Mouse (Mus musculus) limb, embryonic 10.5 days (tissue): ENCODE results near the gene F7. TPM values are rescaled to one million over a fixed set of nuclear protein-coding genes. Genes with fewer than 3 reads are reported as not detected.

Experiments
- DNase-seq: peaks from one replicate; pipeline ENCODE4 v3.0.0-alpha.2; 2017; ENCODE audit warnings: low spot score
- H3K27ac ChIP-seq: fragments of 300-500 bp; sonication (generic); 2 replicates; pipeline ENCODE4 v1.5.1; 2016; ENCODE audit warnings: mild to moderate bottlenecking
- H3K27me3 ChIP-seq: fragments of 300-500 bp; sonication (generic); 2 replicates; pipeline ENCODE4 v1.6.1; 2016; ENCODE audit warnings: low read depth, mild to moderate bottlenecking; ENCODE audit not compliant: poor library complexity, severe bottlenecking
- H3K36me3 ChIP-seq: fragments of 300-500 bp; sonication (generic); 2 replicates; pipeline ENCODE4 v1.6.1; 2016; ENCODE audit warnings: mild to moderate bottlenecking, moderate library complexity
- H3K4me1 ChIP-seq: fragments of 300-500 bp; sonication (generic); 2 replicates; pipeline ENCODE4 v1.6.1; 2016
- H3K4me3 ChIP-seq: fragments of 300-500 bp; sonication (generic); 2 replicates; pipeline ENCODE4 v1.5.1; 2016; ENCODE audit warnings: mild to moderate bottlenecking, moderate library complexity
- H3K9me3 ChIP-seq: fragments of 300-500 bp; sonication (generic); replicated peaks from 2 replicates; pipeline ENCODE4 v1.6.1; 2016; ENCODE audit warnings: mild to moderate bottlenecking
- WGBS: fragments of 180-500 bp; shearing (Covaris S2); methylation state at CpG from one replicate; pipeline ENCODE4 v1.1.7; 2016; 5-methylcytosine and 5-hydroxymethylcytosine counted together
- polyA plus RNA-seq: library from polyadenylated mRNA; unstranded; fragments of >200 nt; fragmentation: Nextera tagmentation; extraction: Ambion mirVana; gene quantifications from 2 replicates; pipeline ENCODE4 v1.2.1, GENCODE M21; 2016

F7 gene
- polyA plus RNA-seq, 1 experiment from 2014 or later, result not detected

GRCm38 (mm10) chr8:12994468-12994867 lies 31.4 kb upstream of the F7 start:
- Histone ChIP-seq H3K4me3 (no peak overlapping the region), H3K9me3 (no peaks in the 10 kb centered on the region), H3K36me3 (peaks cover under 1% of the 10 kb centered on the region; the same call in 1 of the 2 replicates), H3K27ac (no peak overlapping the region), H3K27me3 (no peaks in the 10 kb centered on the region), H3K4me1 (peaks cover 28% of the 10 kb centered on the region)
- DNase-seq, result no peak
- WGBS, result 75% methylated on average over 5 of the region's 5 CpGs

- peaks cover 28% of the 10 kb centered on the region for H3K4me1 ChIP-seq
- no peaks in the 10 kb centered on the region for H3K9me3 ChIP-seq
- peaks cover 5% of the 10 kb centered on the region for H3K36me3 ChIP-seq
- H3K4me3 ChIP-seq, result no peak overlapping the region
- H3K27me3 ChIP-seq, result no peaks in the 10 kb centered on the region
- WGBS, result 86% methylated on average over 5 of the region's 5 CpGs
- H3K27ac ChIP-seq, result no peak overlapping the region
- DNase-seq, result no peak
Observed at GRCm38 (mm10) chr8:12995481-12995880, 30.4 kb upstream of the F7 start.

- Histone ChIP-seq H3K27ac (peak overlapping the region; percentile 71), H3K4me3 (no peak overlapping the region), H3K4me1 (peaks cover 28% of the 10 kb centered on the region), H3K36me3 (peaks cover 17% of the 10 kb centered on the region), H3K27me3 (no peaks in the 10 kb centered on the region), H3K9me3 (no peaks in the 10 kb centered on the region)
- peak; percentile 35 for DNase-seq
- WGBS, result 25% methylated on average over 8 of the region's 8 CpGs
Observed at GRCm38 (mm10) chr8:12996831-12997275, 29.0 kb upstream of the F7 start.

- Histone ChIP-seq H3K36me3 (peaks cover 24% of the 10 kb centered on the region), H3K9me3 (no peaks in the 10 kb centered on the region), H3K27ac (no peak overlapping the region), H3K27me3 (no peaks in the 10 kb centered on the region), H3K4me1 (peaks cover 19% of the 10 kb centered on the region), H3K4me3 (no peak overlapping the region)
- no peak for DNase-seq
- WGBS, result 78% methylated on average over 7 of the region's 8 CpGs
Observed at GRCm38 (mm10) chr8:12998331-12998730, 27.5 kb upstream of the F7 start.

GRCm38 (mm10) chr8:12999793-13000192 lies 26.0 kb upstream of the F7 start:
- peaks cover 19% of the 10 kb centered on the region for H3K4me1 ChIP-seq
- H3K27ac ChIP-seq, result no peak overlapping the region
- peaks cover 31% of the 10 kb centered on the region for H3K36me3 ChIP-seq
- 87% methylated on average over 9 of the region's 9 CpGs for WGBS
- no peaks in the 10 kb centered on the region for H3K9me3 ChIP-seq
- no peak for DNase-seq
- H3K4me3 ChIP-seq, result no peak overlapping the region
- no peaks in the 10 kb centered on the region for H3K27me3 ChIP-seq

- no peak for DNase-seq
- no peak overlapping the region for H3K4me3 ChIP-seq
- H3K36me3 ChIP-seq, result peaks cover 28% of the 10 kb centered on the region
- H3K27ac ChIP-seq, result no peak overlapping the region
- no peaks in the 10 kb centered on the region for H3K27me3 ChIP-seq
- WGBS, result 56% methylated on average over 4 of the region's 4 CpGs
- no peaks in the 10 kb centered on the region for H3K9me3 ChIP-seq
- H3K4me1 ChIP-seq, result 0 out of 2 replicates have a peak, but pooled peaks cover 4% of the 10 kb centered on the region
Observed at GRCm38 (mm10) chr8:13007458-13007857, 18.4 kb upstream of the F7 start.

GRCm38 (mm10) chr8:13010313-13010712 lies 15.5 kb upstream of the F7 start:
- H3K36me3 ChIP-seq, result peaks cover 31% of the 10 kb centered on the region
- H3K9me3 ChIP-seq, result no peaks in the 10 kb centered on the region
- H3K27me3 ChIP-seq, result no peaks in the 10 kb centered on the region
- H3K27ac ChIP-seq, result no peak overlapping the region
- WGBS, result 62% methylated on average over 4 of the region's 4 CpGs
- H3K4me3 ChIP-seq, result no peak overlapping the region
- no peak for DNase-seq
- 0 out of 2 replicates have a peak, but pooled peaks cover 4% of the 10 kb centered on the region for H3K4me1 ChIP-seq

- H3K4me1 ChIP-seq, result no peaks in the 10 kb centered on the region
- WGBS, result 60% methylated on average over 4 of the region's 4 CpGs
- no peaks in the 10 kb centered on the region for H3K9me3 ChIP-seq
- DNase-seq, result no peak
- H3K27ac ChIP-seq, result no peak overlapping the region
- no peak overlapping the region for H3K4me3 ChIP-seq
- H3K27me3 ChIP-seq, result no peaks in the 10 kb centered on the region
- 0 out of 2 replicates have a peak, but pooled peaks cover 3% of the 10 kb centered on the region for H3K36me3 ChIP-seq
Observed at GRCm38 (mm10) chr8:13019560-13019959, 6.3 kb upstream of the F7 start.

- H3K27ac ChIP-seq, result no peak overlapping the region
- H3K36me3 ChIP-seq, result no peaks in the 10 kb centered on the region
- no peaks in the 10 kb centered on the region for H3K27me3 ChIP-seq
- no peak for DNase-seq
- WGBS, result 92% methylated on average over 8 of the region's 8 CpGs
- no peaks in the 10 kb centered on the region for H3K9me3 ChIP-seq
- peaks cover 10% of the 10 kb centered on the region for H3K4me1 ChIP-seq
- H3K4me3 ChIP-seq, result no peak overlapping the region
Observed at GRCm38 (mm10) chr8:13021830-13022229, 4.0 kb upstream of the F7 start.

GRCm38 (mm10) chr8:13027615-13028014 lies 1.8 kb downstream of the F7 start:
- no peaks in the 10 kb centered on the region for H3K9me3 ChIP-seq
- 85% methylated on average over 5 of the region's 5 CpGs for WGBS
- H3K27me3 ChIP-seq, result no peaks in the 10 kb centered on the region
- no peak overlapping the region for H3K4me3 ChIP-seq
- no peak for DNase-seq
- H3K4me1 ChIP-seq, result peaks cover 15% of the 10 kb centered on the region
- H3K36me3 ChIP-seq, result no peaks in the 10 kb centered on the region
- H3K27ac ChIP-seq, result no peak overlapping the region

GRCm38 (mm10) chr8:13028482-13028881 lies 2.6 kb downstream of the F7 start:
- no peaks in the 10 kb centered on the region for H3K27me3 ChIP-seq

GRCm38 (mm10) chr8:13036346-13036812 lies 10.5 kb downstream of the F7 start:
- Histone ChIP-seq H3K36me3 (no peaks in the 10 kb centered on the region), H3K4me1 (peaks cover 14% of the 10 kb centered on the region), H3K27ac (0 out of 2 replicates have a peak overlapping the region, but pooled peaks have one; percentile 14), H3K4me3 (no peak overlapping the region), H3K27me3 (no peaks in the 10 kb centered on the region), H3K9me3 (no peaks in the 10 kb centered on the region)
- DNase-seq, result no peak
- 95% methylated on average over 10 of the region's 10 CpGs for WGBS

More at GRCm38 (mm10) chr8:13028482-13028881, 2.6 kb downstream of the F7 start:
- no peak overlapping the region for H3K27ac ChIP-seq
- no peaks in the 10 kb centered on the region for H3K36me3 ChIP-seq
- WGBS, result 72% methylated on average over 5 of the region's 5 CpGs
- H3K4me3 ChIP-seq, result no peak overlapping the region
- peaks cover 15% of the 10 kb centered on the region for H3K4me1 ChIP-seq
- no peak for DNase-seq
- H3K9me3 ChIP-seq, result no peaks in the 10 kb centered on the region

GRCm38 (mm10) chr8:13037015-13037414 lies 11.2 kb downstream of the F7 start, which contains the start of gene F10:
Gene F10 (plus strand): TSS chr8:13037308.
- H3K4me1 ChIP-seq, result peaks cover 14% of the 10 kb centered on the region
- H3K27me3 ChIP-seq, result no peaks in the 10 kb centered on the region
- no peak for DNase-seq
- no peak within 1 kb of the TSS for H3K4me3 ChIP-seq
- WGBS, result 74% methylated on average over 7 of the region's 7 CpGs
- no peaks in the 10 kb centered on the region for H3K36me3 ChIP-seq
- H3K9me3 ChIP-seq, result no peaks in the 10 kb centered on the region
- H3K27ac ChIP-seq, result peak within 1 kb of the TSS; percentile 38; the same call in 1 of the 2 replicates

- DNase-seq, result no peak
- 59% methylated on average over 5 of the region's 5 CpGs for WGBS
- H3K36me3 ChIP-seq, result no peaks in the 10 kb centered on the region
Observed at GRCm38 (mm10) chr8:13037569-13037968, 11.7 kb downstream of the F7 start.

More at GRCm38 (mm10) chr8:13037569-13037968, 11.7 kb downstream of the F7 start:
- no peak overlapping the region for H3K4me3 ChIP-seq
- H3K27me3 ChIP-seq, result no peaks in the 10 kb centered on the region
- H3K27ac ChIP-seq, result peak overlapping the region; percentile 8; the same call in 1 of the 2 replicates
- H3K9me3 ChIP-seq, result no peaks in the 10 kb centered on the region
- H3K4me1 ChIP-seq, result peaks cover 14% of the 10 kb centered on the region
